Mouse (Mus musculus) thymus, adult 2 months (tissue): ENCODE results near the gene Set. TPM values are rescaled to one million over a fixed set of nuclear protein-coding genes. Genes with fewer than 3 reads are reported as not detected.

ENCODE experiments used
- DNase-seq: peaks from one replicate; pipeline ENCODE4 v3.0.0; 2021
- H3K27ac ChIP-seq: fragments of 200-500 bp; 2 replicates; pipeline ENCODE4 v1.5.1; 2012; ENCODE audit warnings: low read length, control low read depth; ENCODE audit not compliant: control insufficient read depth, insufficient read depth
- H3K27me3 ChIP-seq: fragments of 200-500 bp; 2 replicates; pipeline ENCODE4 v1.6.1; 2012; ENCODE audit warnings: mild to moderate bottlenecking, low read length, moderate library complexity, mixed read lengths; ENCODE audit not compliant: control insufficient read depth, insufficient read depth
- H3K36me3 ChIP-seq: fragments of 200-500 bp; 2 replicates; pipeline ENCODE4 v1.6.1; 2012; ENCODE audit warnings: mild to moderate bottlenecking, low read length, moderate library complexity; ENCODE audit not compliant: control insufficient read depth, insufficient read depth
- H3K4me1 ChIP-seq: fragments of 200-500 bp; replicated peaks from 2 replicates; pipeline ENCODE4 v1.6.1; 2012; ENCODE audit warnings: low read length; ENCODE audit not compliant: control insufficient read depth, insufficient read depth
- H3K4me3 ChIP-seq: fragments of 200-500 bp; 2 replicates; pipeline ENCODE4 v1.5.1; 2012; ENCODE audit warnings: mild to moderate bottlenecking, low read length, control low read depth, moderate library complexity; ENCODE audit not compliant: control insufficient read depth, insufficient read depth
- CTCF ChIP-seq: fragments of 200-500 bp; IDR thresholded peaks from 2 replicates; pipeline ENCODE4 v1.5.1; 2012; ENCODE audit warnings: mild to moderate bottlenecking, control low read depth, low read length, moderate library complexity, borderline replicate concordance; ENCODE audit not compliant: control insufficient read depth, poor library complexity, insufficient read depth; ENCODE audit errors: extremely low read depth
- POLR2A ChIP-seq: fragments of 200-500 bp; IDR thresholded peaks from 2 replicates; pipeline ENCODE4 v1.6.1; 2012; ENCODE audit warnings: mild to moderate bottlenecking, low read length, control low read depth, moderate library complexity; ENCODE audit not compliant: control insufficient read depth, poor library complexity, insufficient read depth; ENCODE audit errors: extremely low read depth
- WGBS: fragments of 180-500 bp; shearing (Covaris S2); methylation state at CpG from one replicate; pipeline ENCODE4 v1.1.7; 2018; 5-methylcytosine and 5-hydroxymethylcytosine counted together
- polyA plus RNA-seq: library from polyadenylated mRNA; depleted of rRNA; stranded (reverse); fragments of >200 nt; gene quantifications from 2 replicates; pipeline ENCODE4 v1.2.3, GENCODE M21; 2012

Set gene
- polyA plus RNA-seq, 1 experiment, result 71.7 TPM

GRCm38 (mm10) chr2:30066046-30066901 is 9.1 kb downstream of the Set start:
- peaks cover 24% of the 10 kb centered on the region for H3K4me1 ChIP-seq
- H3K27me3 ChIP-seq, result no peaks in the 10 kb centered on the region
- H3K4me3 ChIP-seq, result peak overlapping the region; percentile 55
- DNase-seq, result peak; percentile 93
- peaks cover 22% of the 10 kb centered on the region for H3K36me3 ChIP-seq
- WGBS, result under 1% methylated on average over 93 of the region's 101 CpGs
- peak; percentile 79; the same call in 1 of the 2 replicates for TF ChIP-seq POLR2A
- 0 out of 2 replicates have a peak, but pooled peaks have one; percentile 18 for TF ChIP-seq CTCF
- H3K27ac ChIP-seq, result peak overlapping the region; percentile 53

DNA sequence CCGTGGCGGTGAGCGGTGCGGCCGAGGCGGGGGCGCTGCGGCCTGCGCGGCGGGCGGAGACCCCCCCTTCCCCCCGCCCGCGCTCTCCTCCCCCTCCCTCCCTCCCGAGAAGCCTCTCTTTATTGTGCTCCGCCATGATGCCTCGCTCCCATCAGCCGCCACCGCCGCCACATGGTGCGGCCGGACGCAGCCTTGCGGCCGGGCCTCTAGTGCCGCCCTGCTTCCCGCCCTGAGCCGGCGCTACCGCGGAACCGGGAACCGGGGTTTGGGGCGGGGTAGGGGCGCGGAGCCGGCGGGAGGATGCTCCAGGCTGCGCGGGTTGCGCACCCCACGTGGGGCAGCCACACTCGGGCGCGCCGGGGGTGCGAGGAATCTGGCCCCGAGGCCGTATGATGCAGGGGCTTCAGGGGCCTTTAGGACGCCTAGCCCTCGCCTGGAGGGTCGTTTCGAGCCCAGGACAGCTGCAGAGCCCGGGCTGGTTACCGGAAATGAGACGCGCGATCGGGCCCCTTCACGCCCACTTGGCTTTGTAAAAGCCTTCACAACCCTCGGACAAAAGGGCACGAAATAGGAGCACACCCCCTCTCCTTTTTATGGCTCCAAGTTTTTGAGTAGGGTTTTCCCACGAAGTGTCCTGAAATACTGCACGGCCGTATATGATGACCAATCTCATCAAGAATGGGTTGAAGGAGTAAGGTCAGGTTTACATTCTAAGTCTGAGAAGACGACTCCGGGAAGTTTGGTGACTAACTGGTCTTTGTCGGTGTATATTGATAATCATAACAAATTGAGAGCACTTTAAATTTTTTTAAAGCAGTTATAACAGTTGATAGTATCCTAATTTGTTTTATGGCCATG is 10.1 kb downstream of the Set start:
- WGBS, result under 1% methylated on average over 62 of the region's 69 CpGs

GRCm38 (mm10) chr2:30067962-30068361 is 10.8 kb downstream of the Set start:
- Histone ChIP-seq H3K27ac (no peak overlapping the region), H3K4me1 (peaks cover 14% of the 10 kb centered on the region), H3K27me3 (no peaks in the 10 kb centered on the region), H3K4me3 (no peak overlapping the region), H3K36me3 (peaks cover 22% of the 10 kb centered on the region)
- TF ChIP-seq CTCF (no peak), POLR2A (no peak)
- 14% methylated on average over 7 of the region's 7 CpGs for WGBS
- DNase-seq, result no peak

More for the DNA sequence above, 10.1 kb downstream of the Set start:
- peak overlapping the region; percentile 55 for H3K4me3 ChIP-seq
- no peak overlapping the region for H3K27ac ChIP-seq
- H3K4me1 ChIP-seq, result peaks cover 20% of the 10 kb centered on the region
- DNase-seq, result peak; percentile 59
- H3K27me3 ChIP-seq, result no peaks in the 10 kb centered on the region
- peaks cover 22% of the 10 kb centered on the region for H3K36me3 ChIP-seq
- TF ChIP-seq CTCF, result 0 out of 2 replicates have a peak, but pooled peaks have one; percentile 22
- TF ChIP-seq POLR2A, result no peak

- Histone ChIP-seq H3K4me3 (no peak overlapping the region), H3K27ac (no peak overlapping the region), H3K4me1 (peaks cover 4% of the 10 kb centered on the region; the same call in 1 of the 2 replicates), H3K27me3 (no peaks in the 10 kb centered on the region), H3K36me3 (peaks cover 22% of the 10 kb centered on the region)
- WGBS, result 95% methylated on average over 7 of the region's 7 CpGs
- no peak for TF ChIP-seq POLR2A
- no peak for TF ChIP-seq CTCF
- no peak for DNase-seq
These were observed 15.7 kb downstream of the Set start for GRCm38 (mm10) chr2:30072875-30073274.

DNA sequence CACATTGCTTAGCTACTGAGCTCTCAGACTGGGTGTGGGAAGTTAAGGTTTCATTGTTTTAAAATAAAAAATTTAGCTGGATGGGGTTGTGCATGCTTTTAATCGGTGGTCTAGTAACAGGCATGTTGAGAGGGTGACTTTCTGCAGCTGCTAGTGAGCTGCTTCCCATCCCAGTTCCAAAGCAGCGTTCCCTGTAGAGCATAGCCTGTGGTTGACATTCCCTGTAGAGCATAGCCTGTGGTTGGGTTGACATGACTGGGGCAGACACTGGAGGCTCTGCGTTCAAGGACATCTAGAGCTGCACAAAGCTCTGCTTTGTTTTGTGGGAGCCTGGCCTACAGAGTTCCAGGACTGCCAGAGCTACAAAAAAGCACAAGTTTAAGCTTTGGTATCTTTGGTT is 16.1 kb downstream of the Set start:
- peaks cover 22% of the 10 kb centered on the region for H3K36me3 ChIP-seq
- WGBS, result 90% methylated on average over 3 of the region's 3 CpGs
- H3K4me1 ChIP-seq, result peaks cover 4% of the 10 kb centered on the region; the same call in 1 of the 2 replicates
- H3K27ac ChIP-seq, result no peak overlapping the region
- TF ChIP-seq POLR2A, result no peak
- no peak for TF ChIP-seq CTCF
- H3K4me3 ChIP-seq, result no peak overlapping the region
- no peak for DNase-seq
- no peaks in the 10 kb centered on the region for H3K27me3 ChIP-seq

- 91% methylated on average over 3 of the region's 3 CpGs for WGBS
- TF ChIP-seq POLR2A (no peak), CTCF (no peak)
- H3K4me3 ChIP-seq, result no peak overlapping the region
- no peak for DNase-seq
- H3K27me3 ChIP-seq, result no peaks in the 10 kb centered on the region
- H3K36me3 ChIP-seq, result peaks cover 2% of the 10 kb centered on the region; the same call in 1 of the 2 replicates
- H3K27ac ChIP-seq, result no peak overlapping the region
- H3K4me1 ChIP-seq, result peaks cover 14% of the 10 kb centered on the region
These were observed 18.4 kb downstream of the Set start for GRCm38 (mm10) chr2:30075625-30076024.
